Mouse (Mus musculus) MEL (cell line): ENCODE results near the gene Gldc.

ENCODE experiments used
- BHLHE40 ChIP-seq: IDR thresholded peaks from 2 replicates; pipeline ENCODE4 v1.6.1; 2012; ENCODE audit warnings: low read depth, mild to moderate bottlenecking, inconsistent platforms, low read length, improper control_type of control experiment, borderline replicate concordance
- CTCF ChIP-seq, 3 experiments: IDR thresholded peaks in 2 of 3; conservative IDR thresholded peaks in 1 of 3; 2 replicates each; pipeline ENCODE4 v1.5.1; 2011 to 2012; ENCODE audit warnings: low read length in 3 of 3, low read depth in 2 of 3, mild to moderate bottlenecking in 2 of 3, improper control_type of control experiment in 1 of 3, inconsistent platforms in 1 of 3, mixed read lengths in 1 of 3, moderate library complexity in 1 of 3; ENCODE audit not compliant: control insufficient read depth in 1 of 3, insufficient read depth in 1 of 3, poor library complexity in 1 of 3, severe bottlenecking in 1 of 3
- E2F4 ChIP-seq: IDR thresholded peaks from 2 replicates; pipeline ENCODE4 v1.6.1; 2011; ENCODE audit warnings: low read depth, low read length, improper control_type of control experiment, borderline replicate concordance
- ELF1 ChIP-seq: IDR thresholded peaks from 2 replicates; pipeline ENCODE4 v1.6.1; 2014; ENCODE audit warnings: low read depth, mild to moderate bottlenecking, inconsistent platforms, low read length, improper control_type of control experiment, moderate library complexity
- EP300 ChIP-seq, 2 experiments: IDR thresholded peaks; 2 replicates each; pipeline ENCODE4 v1.6.1; 2011; ENCODE audit warnings: improper control_type of control experiment in 2 of 2, low read length in 2 of 2, low read depth in 1 of 2, mild to moderate bottlenecking in 1 of 2
- ETS1 ChIP-seq: IDR thresholded peaks from 2 replicates; pipeline ENCODE4 v1.6.1; 2012; ENCODE audit warnings: low read depth, mild to moderate bottlenecking, inconsistent platforms, low read length, improper control_type of control experiment, moderate library complexity
- JUND ChIP-seq: IDR thresholded peaks from 2 replicates; pipeline ENCODE4 v1.6.1; 2011; ENCODE audit warnings: low read depth, mild to moderate bottlenecking, improper control_type of control experiment, low read length
- MAZ ChIP-seq: IDR thresholded peaks from 2 replicates; pipeline ENCODE4 v1.6.1; 2012; ENCODE audit warnings: low read depth, mild to moderate bottlenecking, inconsistent platforms, low read length, improper control_type of control experiment
- POLR2A ChIP-seq, 2 experiments: IDR thresholded peaks; 2 replicates each; pipeline ENCODE4 v1.6.1; 2011 to 2012; ENCODE audit warnings: low read length in 2 of 2, mild to moderate bottlenecking in 2 of 2, control low read depth in 1 of 2, improper control_type of control experiment in 1 of 2, low read depth in 1 of 2, moderate library complexity in 1 of 2; ENCODE audit not compliant: control insufficient read depth in 1 of 2, insufficient read depth in 1 of 2, poor library complexity in 1 of 2
- POLR2AphosphoS2 ChIP-seq: IDR thresholded peaks from 2 replicates; pipeline ENCODE4 v1.6.1; 2011; ENCODE audit warnings: low read length, improper control_type of control experiment
- POLR2AphosphoS5 ChIP-seq: IDR thresholded peaks from 2 replicates; pipeline ENCODE4 v1.6.1; 2012; ENCODE audit warnings: low read depth, borderline replicate concordance, mild to moderate bottlenecking, inconsistent platforms, low read length, moderate library complexity, mixed read lengths
- RCOR1 ChIP-seq: IDR thresholded peaks from 2 replicates; pipeline ENCODE4 v1.6.1; 2012; ENCODE audit warnings: low read depth, mild to moderate bottlenecking, inconsistent platforms, low read length, improper control_type of control experiment
- ZNF384 ChIP-seq: IDR thresholded peaks from 2 replicates; pipeline ENCODE4 v1.6.1; 2012; ENCODE audit warnings: low read depth, mild to moderate bottlenecking, inconsistent platforms, low read length, improper control_type of control experiment

GRCm38 (mm10) chr19:30124999-30125669 lies 50.1 kb downstream of the Gldc start:
- TF ChIP-seq CTCF (IDR thresholded peaks at IDR 0.05 in 2 of 3, conservative IDR thresholded peaks at IDR 0.05 in 1 of 3; ENCODE audit: control insufficient read depth in 1 of 3, insufficient read depth in 1 of 3, low read depth in 2 of 3, low read length in 3 of 3, poor library complexity in 1 of 3, severe bottlenecking in 1 of 3) (no peak), MAZ (no peak), POLR2A (IDR thresholded peaks at IDR 0.05; ENCODE audit: control insufficient read depth in 1 of 2, insufficient read depth in 1 of 2, low read depth in 1 of 2, low read length in 2 of 2, poor library complexity in 1 of 2) (no peak), RCOR1 (peak; percentile 15; the same call in 1 of the 2 replicates), POLR2AphosphoS5 (no peak), EP300 (IDR thresholded peaks at IDR 0.05; ENCODE audit: low read depth in 1 of 2, low read length in 2 of 2) (peak; percentile 21 to 48; a peak in 3 of 4 replicates), JUND (no peak), ETS1 (peak; percentile 57; the same call in 1 of the 2 replicates), ZNF384 (no peak), POLR2AphosphoS2 (no peak), ELF1 (no peak), E2F4 (no peak), BHLHE40 (no peak)
